Mouse (Mus musculus) liver, embryonic 11.5 days (tissue): ENCODE results near the gene Gm36028. TPM values are rescaled to one million over a fixed set of nuclear protein-coding genes. Genes with fewer than 3 reads are reported as not detected.

Experiments
- ATAC-seq: fragments of 200-750 bp; cut with Nextera tagmentation; replicated peaks from 2 replicates; pipeline ENCODE4 v1.8.0; 2017; ENCODE audit warnings: moderate number of reproducible peaks, mild to moderate bottlenecking, moderate TSS enrichment, moderate library complexity; ENCODE audit not compliant: low FRiP score
- DNase-seq: peaks from one replicate; pipeline ENCODE4 v3.0.0-alpha.2; 2017; ENCODE audit warnings: low spot score
- H3K27ac ChIP-seq: fragments of 300-500 bp; sonication (generic); 2 replicates; pipeline ENCODE4 v1.5.1; 2014; ENCODE audit warnings: mild to moderate bottlenecking, low read depth, low read length, control low read depth
- H3K27me3 ChIP-seq: fragments of 300-500 bp; sonication (generic); replicated peaks from 2 replicates; pipeline ENCODE4 v1.6.1; 2014; ENCODE audit warnings: low read length, mixed read lengths; ENCODE audit not compliant: control insufficient read depth, insufficient read depth
- H3K36me3 ChIP-seq: fragments of 300-500 bp; sonication (generic); 2 replicates; pipeline ENCODE4 v1.6.1; 2014; ENCODE audit warnings: mild to moderate bottlenecking, low read length, moderate library complexity, mixed read lengths; ENCODE audit not compliant: control insufficient read depth, insufficient read depth
- H3K4me1 ChIP-seq: fragments of 300-500 bp; sonication (generic); replicated peaks from 2 replicates; pipeline ENCODE4 v1.6.1; 2014; ENCODE audit warnings: low read length, mixed read lengths; ENCODE audit not compliant: control insufficient read depth, insufficient read depth
- H3K4me2 ChIP-seq: fragments of 300-500 bp; sonication (generic); 2 replicates; pipeline ENCODE4 v1.6.1; 2014; ENCODE audit warnings: mild to moderate bottlenecking, control low read depth, moderate library complexity
- H3K4me3 ChIP-seq: fragments of 300-500 bp; sonication (generic); 2 replicates; pipeline ENCODE4 v1.5.1; 2014; ENCODE audit warnings: low read depth, low read length, control low read depth
- H3K9ac ChIP-seq: fragments of 300-500 bp; sonication (generic); 2 replicates; pipeline ENCODE4 v1.6.1; 2014; ENCODE audit warnings: low read depth, low read length, control low read depth
- H3K9me3 ChIP-seq: fragments of 300-500 bp; sonication (generic); 2 replicates; pipeline ENCODE4 v1.6.1; 2016; ENCODE audit warnings: low read length, inconsistent platforms, mixed read lengths; ENCODE audit not compliant: control insufficient read depth
- WGBS: fragments of 180-500 bp; shearing (Covaris S2); extraction: QIAGEN DNeasy Blood & Tissue Kit; methylation state at CpG from one replicate; pipeline ENCODE4 v1.1.7; 2014; 5-methylcytosine and 5-hydroxymethylcytosine counted together
- polyA plus RNA-seq: library from polyadenylated mRNA; unstranded; fragments of >200 nt; fragmentation: Nextera tagmentation; extraction: Ambion mirVana; gene quantifications from 2 replicates; pipeline ENCODE4 v1.2.1, GENCODE M21; 2014

Gm36028 gene
- 0.36 TPM in 1 of 2 replicates, not detected in the other for polyA plus RNA-seq

GRCm38 (mm10) chr16:37861029-37861428 is at the start of gene Gm36028:
TSS of gene Gm36028 (minus strand) at chr16:37861146.
- ATAC-seq (no peak), DNase-seq (no peak)
- Histone ChIP-seq H3K27ac (no peak within 1 kb of the TSS), H3K9ac (no peak within 1 kb of the TSS), H3K27me3 (no peaks in the 10 kb centered on the region), H3K36me3 (no peaks in the 10 kb centered on the region), H3K4me2 (no peak within 1 kb of the TSS), H3K4me3 (no peak within 1 kb of the TSS), H3K9me3 (no peaks in the 10 kb centered on the region), H3K4me1 (peaks cover 3% of the 10 kb centered on the region; the same call in 1 of the 2 replicates)
- WGBS = 77% methylated on average over 7 of the region's 7 CpGs

- ATAC-seq (no peak), DNase-seq (no peak)
- 85% methylated on average over 3 of the region's 3 CpGs for WGBS
- no peak overlapping the region for H3K4me2 ChIP-seq
- no peaks in the 10 kb centered on the region for H3K4me1 ChIP-seq
- H3K9me3 ChIP-seq = no peaks in the 10 kb centered on the region
- H3K9ac ChIP-seq = no peak overlapping the region
- no peaks in the 10 kb centered on the region for H3K36me3 ChIP-seq
- no peaks in the 10 kb centered on the region for H3K27me3 ChIP-seq
- H3K27ac ChIP-seq = no peak overlapping the region
- no peak overlapping the region for H3K4me3 ChIP-seq
These were observed 45.5 kb upstream of the Gm36028 start for GRCm38 (mm10) chr16:37906456-37906855.

GRCm38 (mm10) chr16:37901318-37901717 is 40.4 kb upstream of the Gm36028 start:
- Histone ChIP-seq H3K4me3 (no peak overlapping the region), H3K27ac (no peak overlapping the region), H3K36me3 (no peaks in the 10 kb centered on the region), H3K4me1 (no peaks in the 10 kb centered on the region), H3K27me3 (no peaks in the 10 kb centered on the region), H3K9ac (no peak overlapping the region), H3K9me3 (no peaks in the 10 kb centered on the region), H3K4me2 (no peak overlapping the region)
- DNase-seq (no peak), ATAC-seq (no peak)
- WGBS = 55% methylated on average over 11 of the region's 11 CpGs

GRCm38 (mm10) chr16:37899357-37899756 is 38.4 kb upstream of the Gm36028 start:
- ATAC-seq (no peak), DNase-seq (no peak)
- Histone ChIP-seq H3K9me3 (no peaks in the 10 kb centered on the region), H3K27ac (no peak overlapping the region), H3K4me3 (no peak overlapping the region), H3K36me3 (no peaks in the 10 kb centered on the region), H3K9ac (no peak overlapping the region), H3K27me3 (no peaks in the 10 kb centered on the region), H3K4me1 (peaks cover 5% of the 10 kb centered on the region; the same call in 1 of the 2 replicates), H3K4me2 (no peak overlapping the region)
- WGBS = 47% methylated on average over 2 of the region's 2 CpGs

- no peaks in the 10 kb centered on the region for H3K9me3 ChIP-seq
- H3K4me3 ChIP-seq = no peak overlapping the region
- DNase-seq (no peak), ATAC-seq (no peak)
- no peak overlapping the region for H3K4me2 ChIP-seq
- H3K27ac ChIP-seq = no peak overlapping the region
- H3K9ac ChIP-seq = no peak overlapping the region
- 88% methylated on average over 5 of the region's 5 CpGs for WGBS
- H3K36me3 ChIP-seq = no peaks in the 10 kb centered on the region
- H3K4me1 ChIP-seq = peaks cover 9% of the 10 kb centered on the region
- no peaks in the 10 kb centered on the region for H3K27me3 ChIP-seq
These were observed 37.8 kb upstream of the Gm36028 start for GRCm38 (mm10) chr16:37898790-37899189.

GRCm38 (mm10) chr16:37893942-37894341 is 33.0 kb upstream of the Gm36028 start:
- Histone ChIP-seq H3K4me1 (peaks cover 9% of the 10 kb centered on the region), H3K9ac (no peak overlapping the region), H3K36me3 (no peaks in the 10 kb centered on the region), H3K27ac (no peak overlapping the region), H3K9me3 (no peaks in the 10 kb centered on the region), H3K27me3 (no peaks in the 10 kb centered on the region), H3K4me2 (no peak overlapping the region), H3K4me3 (no peak overlapping the region)
- ATAC-seq (peak; percentile 47), DNase-seq (no peak)
- WGBS = 54% methylated on average over 2 of the region's 2 CpGs

- 63% methylated on average over 6 of the region's 6 CpGs for WGBS
- Histone ChIP-seq H3K36me3 (no peaks in the 10 kb centered on the region), H3K9ac (no peak overlapping the region), H3K4me1 (peaks cover 9% of the 10 kb centered on the region), H3K27ac (no peak overlapping the region), H3K9me3 (no peaks in the 10 kb centered on the region), H3K27me3 (no peaks in the 10 kb centered on the region), H3K4me2 (no peak overlapping the region), H3K4me3 (no peak overlapping the region)
- ATAC-seq (no peak), DNase-seq (no peak)
These were observed 32.4 kb upstream of the Gm36028 start for GRCm38 (mm10) chr16:37893381-37893780.

- ATAC-seq (no peak), DNase-seq (no peak)
- Histone ChIP-seq H3K9me3 (no peaks in the 10 kb centered on the region), H3K27ac (no peak overlapping the region), H3K9ac (no peak overlapping the region), H3K4me2 (no peak overlapping the region), H3K4me3 (no peak overlapping the region), H3K27me3 (no peaks in the 10 kb centered on the region), H3K4me1 (peaks cover 9% of the 10 kb centered on the region), H3K36me3 (no peaks in the 10 kb centered on the region)
- WGBS = 82% methylated on average over 2 of the region's 2 CpGs
These were observed 31.7 kb upstream of the Gm36028 start for GRCm38 (mm10) chr16:37892667-37893066.

GRCm38 (mm10) chr16:37888986-37889385 is 28.0 kb upstream of the Gm36028 start:
- DNase-seq = no peak
- ATAC-seq = no peak
- Histone ChIP-seq H3K9me3 (no peaks in the 10 kb centered on the region), H3K36me3 (peaks cover 3% of the 10 kb centered on the region; the same call in 1 of the 2 replicates), H3K4me3 (no peak overlapping the region), H3K4me1 (peaks cover 1% of the 10 kb centered on the region), H3K27me3 (no peaks in the 10 kb centered on the region), H3K9ac (no peak overlapping the region), H3K27ac (no peak overlapping the region), H3K4me2 (no peak overlapping the region)
- 86% methylated on average over 3 of the region's 3 CpGs for WGBS
